Mouse (Mus musculus) T-helper 2 cell (primary cell): Measurements from ENCODE around the gene Il2rb.

Source experiments
- in situ Hi-C: fragments of 300-600 bp; cut with MboI, MseI; formaldehyde crosslinking; loops from one replicate; pipeline ENCODE4 v1.15.1; 2025; ENCODE audit warnings: high pct_unique_total_duplicates

The Il2rb gene

DNA sequence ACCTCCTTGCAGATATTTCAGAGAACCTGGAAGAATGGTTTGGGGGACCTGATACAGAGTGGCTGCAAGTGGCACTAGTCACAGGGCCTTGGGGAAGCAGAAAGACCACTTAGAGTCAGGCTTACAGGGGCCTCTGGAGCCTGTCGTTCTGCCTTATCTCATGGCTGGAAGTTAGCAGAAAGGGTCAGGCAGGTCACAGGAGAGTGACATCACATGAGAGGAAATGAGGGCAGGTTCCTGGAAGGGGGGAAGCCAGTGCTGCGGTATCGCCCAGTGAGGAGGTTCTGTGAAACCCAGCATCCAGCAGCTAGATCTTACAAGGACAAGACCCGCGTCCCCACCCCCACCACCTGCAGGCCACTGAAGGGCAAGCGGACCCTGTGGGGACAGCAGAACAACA, 45.9 kb downstream of the Il2rb start:
- in situ Hi-C loops, result loop anchor here (5.0 kb wide), 1 partner anchor 83 kb away; the partner anchor contains the start of gene C1qtnf6

GRCm38 (mm10) chr15:78447746-78448535, 47.1 kb downstream of the Il2rb start:
- in situ Hi-C loops, result loop anchor here (5.0 kb wide), 1 partner anchor 84 kb away; the partner anchor contains the start of gene C1qtnf6

GRCm38 (mm10) chr15:78447121-78447520, 48.0 kb downstream of the Il2rb start:
- in situ Hi-C loops, result loop anchor here (5.0 kb wide), 1 partner anchor 85 kb away; the partner anchor contains the start of gene C1qtnf6

GRCm38 (mm10) chr15:78443857-78444256, 51.2 kb downstream of the Il2rb start:
- in situ Hi-C loops, result no loop called here

DNA sequence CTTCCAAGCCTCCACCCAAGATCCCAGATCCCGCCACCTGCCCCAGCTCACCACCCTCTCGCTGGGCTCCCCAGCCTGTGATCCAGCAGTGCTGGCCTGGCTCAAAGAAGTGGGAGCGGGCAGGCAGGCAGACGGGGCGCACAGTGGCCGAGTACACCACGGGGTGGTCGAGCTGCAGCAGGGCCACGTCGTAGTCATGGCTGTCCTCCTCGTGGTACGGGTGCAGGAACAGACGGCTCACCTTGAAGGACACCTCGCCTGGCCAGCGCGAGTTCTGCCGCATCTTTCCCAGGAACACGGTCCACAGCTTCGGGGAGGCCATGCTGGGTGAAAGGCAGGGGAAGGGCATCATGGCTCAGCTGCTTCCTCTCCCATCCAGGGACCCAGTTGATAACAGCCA, 52.8 kb downstream of the Il2rb start:
- in situ Hi-C loops, result no loop called here

GRCm38 (mm10) chr15:78438973-78439372, 56.1 kb downstream of the Il2rb start:
- in situ Hi-C loops, result no loop called here

DNA sequence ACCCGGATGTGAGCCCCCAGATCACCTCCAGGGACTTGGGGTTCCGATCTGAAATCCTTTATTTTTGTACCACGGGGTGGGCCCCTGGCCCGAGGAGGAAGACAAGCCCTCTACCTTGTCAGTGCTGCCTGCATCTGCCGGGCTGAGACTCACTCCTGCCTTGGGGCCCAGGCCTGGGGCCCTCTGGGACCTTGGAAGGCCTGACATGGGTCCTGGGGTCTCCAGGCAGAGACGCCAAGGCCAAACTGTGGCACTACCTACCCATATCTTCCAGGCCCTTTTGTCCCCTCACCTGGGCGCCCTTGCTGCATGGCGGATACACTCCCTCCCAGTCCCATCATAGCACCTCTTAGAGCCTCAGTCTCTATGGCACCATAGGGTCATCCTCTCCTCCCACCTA, 56.6 kb downstream of the Il2rb start:
- in situ Hi-C loops, result no loop called here

DNA sequence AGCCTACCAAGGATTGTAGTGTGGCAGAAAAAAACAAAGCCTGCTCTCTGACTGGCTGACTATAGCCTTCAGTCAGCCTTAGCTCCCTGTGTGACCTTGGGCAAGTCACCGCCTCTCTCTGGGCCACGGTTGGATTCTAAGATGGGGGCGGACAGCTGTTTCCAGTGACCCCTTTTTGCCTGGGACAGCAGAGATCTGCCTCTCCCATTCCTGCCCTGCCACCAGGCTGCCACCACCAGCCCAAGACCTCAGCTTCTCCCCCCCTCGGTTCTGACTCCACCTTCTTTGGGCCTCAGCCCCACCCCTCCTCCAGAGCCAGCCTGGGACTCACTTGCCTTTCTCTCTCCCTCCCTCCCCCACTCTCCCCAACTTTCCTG, 57.1 kb downstream of the Il2rb start:
- in situ Hi-C loops, result no loop called here

- in situ Hi-C loops, result no loop called here
Observed at GRCm38 (mm10) chr15:78437237-78438017, 57.6 kb downstream of the Il2rb start.

- in situ Hi-C loops, result no loop called here
Observed at GRCm38 (mm10) chr15:78436380-78437192, 58.5 kb downstream of the Il2rb start.

DNA sequence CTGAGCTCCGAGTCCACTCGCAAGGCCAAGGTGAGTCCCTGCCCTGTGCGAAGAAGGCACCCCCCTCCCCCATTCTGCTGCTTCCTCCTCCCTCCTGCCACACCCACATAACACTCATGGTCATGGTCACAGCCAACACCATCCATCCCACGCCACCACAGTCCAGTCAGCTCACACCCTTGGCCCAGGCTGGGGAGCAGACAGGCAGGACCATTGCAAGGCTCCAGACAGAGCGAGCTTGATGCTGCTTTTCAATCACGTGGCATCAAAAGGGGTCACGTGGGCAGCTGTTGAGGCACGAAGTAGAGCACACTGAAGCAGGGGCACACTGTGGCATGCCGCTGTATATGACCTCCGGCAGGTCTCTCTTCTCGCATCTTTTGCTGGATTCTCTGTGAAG, 59.4 kb downstream of the Il2rb start:
- in situ Hi-C loops, result no loop called here

- in situ Hi-C loops, result no loop called here
Observed at GRCm38 (mm10) chr15:78434896-78435520, 60.1 kb downstream of the Il2rb start.

DNA sequence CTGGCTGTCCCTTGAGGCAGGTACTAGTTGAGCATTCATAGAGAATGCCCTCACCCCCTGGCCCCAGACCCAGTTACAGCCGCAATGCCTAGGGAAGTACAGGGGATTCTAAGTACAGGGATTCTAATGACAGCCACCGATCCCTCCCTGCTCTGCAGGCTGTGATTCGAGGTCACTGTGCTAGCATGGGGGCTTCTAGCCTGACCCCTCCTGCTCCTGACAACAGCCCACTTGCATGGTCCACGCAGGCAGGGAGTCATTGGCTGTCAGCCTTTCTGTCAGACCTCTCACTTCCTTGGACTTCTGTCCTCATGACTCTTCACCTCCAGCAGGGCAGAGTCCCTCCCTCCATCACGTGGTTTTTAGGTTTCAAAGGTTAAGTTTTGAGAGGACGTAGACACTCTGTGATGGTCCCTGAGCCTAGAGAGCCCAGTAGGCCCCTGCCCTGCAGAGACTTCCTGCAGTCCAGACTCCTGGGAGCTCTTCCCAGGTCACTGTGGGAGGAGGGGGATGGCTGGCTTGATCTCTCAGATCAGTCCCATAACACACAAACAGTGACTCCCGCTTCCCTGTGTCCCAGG, 63.4 kb downstream of the Il2rb start:
- in situ Hi-C loops, result no loop called here

DNA sequence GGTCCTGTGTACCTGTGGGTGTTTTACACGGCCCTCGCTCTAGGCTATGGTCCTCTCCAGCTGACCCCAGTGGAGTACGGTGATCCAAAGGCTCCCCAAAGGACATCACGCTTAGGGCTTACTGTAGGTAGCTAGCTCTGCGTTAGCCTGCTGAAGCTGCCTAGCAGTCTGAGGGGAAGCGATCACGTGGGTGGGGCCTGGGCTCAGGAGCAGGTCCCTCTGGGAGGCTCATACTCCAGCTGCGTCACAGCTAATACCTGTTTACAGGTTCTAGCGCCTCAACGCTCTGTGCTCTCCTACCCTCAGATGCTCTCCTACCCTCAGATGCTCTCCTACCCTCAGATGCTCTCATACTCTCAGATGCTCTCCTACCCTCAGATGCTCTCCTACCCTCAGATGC, 64.2 kb downstream of the Il2rb start:
- in situ Hi-C loops, result no loop called here

GRCm38 (mm10) chr15:78429871-78430622, 65.0 kb downstream of the Il2rb start:
- in situ Hi-C loops, result no loop called here
